Comparison of ENCODE assay signal across 8 mouse cellular contexts in the genomic region with DNA sequence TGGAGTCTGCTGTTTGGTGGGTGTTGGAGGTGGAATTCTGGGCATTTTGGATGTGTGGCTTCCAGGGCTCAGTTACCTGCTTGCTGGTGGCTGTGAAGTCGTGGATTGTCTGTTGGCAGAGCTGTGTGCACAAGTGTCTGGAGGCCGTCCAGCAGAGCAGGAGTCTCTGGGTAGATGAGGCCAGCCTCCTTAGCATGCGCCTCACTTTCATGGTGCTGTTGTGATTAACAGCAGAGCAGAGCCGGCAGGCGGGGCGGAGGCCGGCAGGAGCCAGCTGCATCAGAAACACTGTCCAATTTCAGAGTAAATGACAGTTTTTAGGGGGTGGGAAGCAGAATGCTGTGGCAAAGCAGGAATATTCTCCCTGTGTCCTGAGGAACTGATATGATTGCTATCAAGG. TPM values are rescaled to one million over a fixed set of nuclear protein-coding genes. Genes with fewer than 3 reads are reported as not detected.
DNase-seq lines count a peak whose midpoint lies in the region; ATAC-seq lines count a peak whose summit lies in the region.

No protein-coding gene starts in this region.

- no peak overlapping the region for H3K4me3 ChIP-seq in heart, embryonic 10.5 days
- no peak overlapping the region for H3K4me3 ChIP-seq in heart, embryonic 14.5 days (ENCODE audit: control insufficient read depth in 1 of 2, insufficient read depth in 1 of 2, low read depth in 1 of 2, low read length in 2 of 2)
- no peak overlapping the region for H3K4me3 ChIP-seq in midbrain, embryonic 16.5 days (ENCODE audit: low read depth, low read length)

- no peaks in the 10 kb centered on the region for H3K9me3 ChIP-seq in heart, embryonic 10.5 days
- H3K9me3 ChIP-seq in heart, embryonic 14.5 days (ENCODE audit: control insufficient read depth, low read length), result no peaks in the 10 kb centered on the region
- no peaks in the 10 kb centered on the region for H3K9me3 ChIP-seq in midbrain, embryonic 16.5 days (replicated peaks; ENCODE audit: control insufficient read depth, low read length, poor library complexity, severe bottlenecking)

- H3K36me3 ChIP-seq in heart, embryonic 10.5 days, result peaks cover 7% of the 10 kb centered on the region; the same call in 1 of the 2 replicates
- H3K36me3 ChIP-seq in heart, embryonic 14.5 days (ENCODE audit: control insufficient read depth, insufficient read depth, low read length), result 0 out of 2 replicates have a peak, but pooled peaks cover 10% of the 10 kb centered on the region
- H3K36me3 ChIP-seq in midbrain, embryonic 16.5 days (ENCODE audit: control insufficient read depth, insufficient read depth, low read length), result no peaks in the 10 kb centered on the region

- peak; percentile 93 for DNase-seq in heart, adult 11 months
- no peak for DNase-seq in heart, embryonic 10.5 days (ENCODE audit: low spot score)
- DNase-seq in adrenal gland, postnatal 36 days, result peak; percentile 59 to 64
- DNase-seq in layer of hippocampus, adult 8-10 months (ENCODE audit: low spot score in 2 of 2), result peak; percentile 62 to 71
- DNase-seq in spleen, adult 18-20 months, result no peak
- no peak for DNase-seq in urinary bladder, postnatal 4 days (ENCODE audit: low spot score in 2 of 2)

- H3K27ac ChIP-seq in heart, embryonic 10.5 days, result no peak overlapping the region
- H3K27ac ChIP-seq in heart, embryonic 14.5 days (replicated peaks in 1 of 2; ENCODE audit: control insufficient read depth in 1 of 2, insufficient read depth in 1 of 2, low read depth in 2 of 2, low read length in 2 of 2), result peak overlapping the region; percentile 13 to 39; a peak in 3 of 4 replicates
- peak overlapping the region; percentile 60 for H3K27ac ChIP-seq in midbrain, embryonic 16.5 days (ENCODE audit: low read length)

- no peak for ATAC-seq in heart, embryonic 14.5 days (ENCODE audit: insufficient number of reproducible peaks, insufficient read depth, low FRiP score, low read depth)
- ATAC-seq in midbrain, embryonic 16.5 days, result no peak

- H3K9ac ChIP-seq in heart, embryonic 14.5 days (ENCODE audit: low read length), result no peak overlapping the region
- H3K9ac ChIP-seq in midbrain, embryonic 16.5 days (ENCODE audit: low read depth, low read length), result peak overlapping the region; percentile 10

- H3K4me1 ChIP-seq in heart, embryonic 10.5 days, result peaks cover 70% of the 10 kb centered on the region
- peaks cover 36 to 56% of the 10 kb centered on the region in 2 experiments for H3K4me1 ChIP-seq in heart, embryonic 14.5 days (ENCODE audit: control insufficient read depth in 2 of 2, insufficient read depth in 2 of 2, low read length in 2 of 2)
- H3K4me1 ChIP-seq in midbrain, embryonic 16.5 days (ENCODE audit: control insufficient read depth, insufficient read depth, low read length), result peaks cover 76% of the 10 kb centered on the region

- 57% methylated on average over 7 of the region's 7 CpGs for whole genome bisulfite sequencing in heart, embryonic 10.5 days
- 30% methylated on average over 7 of the region's 7 CpGs for WGBS in heart, embryonic 14.5 days
- 25% methylated on average over 7 of the region's 7 CpGs for WGBS in midbrain, embryonic 16.5 days

- no peaks in the 10 kb centered on the region for H3K27me3 ChIP-seq in heart, embryonic 10.5 days (ENCODE audit: insufficient read depth, poor library complexity, severe bottlenecking)
- H3K27me3 ChIP-seq in heart, embryonic 14.5 days (ENCODE audit: control insufficient read depth, insufficient read depth, low read length), result no peaks in the 10 kb centered on the region
- no peaks in the 10 kb centered on the region for H3K27me3 ChIP-seq in midbrain, embryonic 16.5 days (ENCODE audit: control insufficient read depth, insufficient read depth, low read depth, low read length)

- H3K4me2 ChIP-seq in heart, embryonic 14.5 days (ENCODE audit: low read length), result no peak overlapping the region
- H3K4me2 ChIP-seq in midbrain, embryonic 16.5 days (ENCODE audit: low read length), result no peak overlapping the region

RNA-seq across cellular contexts. Expression of a gene that starts 47.6 kb away (rescaled TPM):
- 117 and 120 TPM in 2 replicates for polyA plus RNA-seq in heart, embryonic 10.5 days (2016; fragmentation: Nextera tagmentation; extraction: Ambion mirVana)
- 100 to 1,000 TPM in 1 of 2 experiments, 10 to 100 TPM in 1; 99.7 to 102 TPM for total RNA-seq in adrenal gland, postnatal 36 days (2021)
- polyA plus RNA-seq in heart, embryonic 14.5 days (2014; fragmentation: Nextera tagmentation; extraction: Ambion mirVana), result 98.4 and 103 TPM in 2 replicates
- total RNA-seq in layer of hippocampus, adult 8-10 months (2022), result 10 to 100 TPM; 55.4 to 67.1 (median 61.9) TPM
- polyA plus RNA-seq in midbrain, embryonic 16.5 days (2015; fragmentation: Nextera tagmentation; extraction: Ambion mirVana), result 74.1 and 77.3 TPM in 2 replicates

RNA-seq across cellular contexts. Expression of a gene that starts 47.8 kb away (rescaled TPM):
- polyA plus RNA-seq in heart, embryonic 10.5 days (2016; fragmentation: Nextera tagmentation; extraction: Ambion mirVana), result 5.1 and 7.3 TPM in 2 replicates
- 10 to 100 TPM; 21.2 to 25.4 TPM for total RNA-seq in adrenal gland, postnatal 36 days (2021)
- polyA plus RNA-seq in heart, embryonic 14.5 days (2014; fragmentation: Nextera tagmentation; extraction: Ambion mirVana), result 1.7 and 5.1 TPM in 2 replicates
- total RNA-seq in layer of hippocampus, adult 8-10 months (2022), result 10 to 100 TPM in 1 of 4 experiments, 1 to 10 TPM in 3; 6.0 to 10.5 (median 7.5) TPM
- polyA plus RNA-seq in midbrain, embryonic 16.5 days (2015; fragmentation: Nextera tagmentation; extraction: Ambion mirVana), result 4.1 and 7.2 TPM in 2 replicates

Comparison
In these comparisons a context has a peak if more than half of its experiments do, and no peak if none do; other contexts are left out.
1. DNase-seq: peak in heart, adult 11 months (single experiment), adrenal gland, postnatal 36 days (2 of 2) and layer of hippocampus, adult 8-10 months (2 of 2); none in heart, embryonic 10.5 days (single experiment), spleen, adult 18-20 months (0 of 2) and urinary bladder, postnatal 4 days (0 of 2).